Mouse (Mus musculus) thymus, adult 2 months (tissue): ENCODE measurements around the gene Pcsk5.

ENCODE experiments used
- CTCF ChIP-seq: fragments of 200-500 bp; IDR thresholded peaks from 2 replicates; pipeline ENCODE4 v1.5.1; 2012; ENCODE audit warnings: mild to moderate bottlenecking, control low read depth, low read length, moderate library complexity, borderline replicate concordance; ENCODE audit not compliant: control insufficient read depth, poor library complexity, insufficient read depth; ENCODE audit errors: extremely low read depth
- POLR2A ChIP-seq: fragments of 200-500 bp; IDR thresholded peaks from 2 replicates; pipeline ENCODE4 v1.6.1; 2012; ENCODE audit warnings: mild to moderate bottlenecking, low read length, control low read depth, moderate library complexity; ENCODE audit not compliant: control insufficient read depth, poor library complexity, insufficient read depth; ENCODE audit errors: extremely low read depth

- TF ChIP-seq POLR2A = no peak
- TF ChIP-seq CTCF = no peak
Observed at GRCm38 (mm10) chr19:17791485-17792052, 45.9 kb downstream of the Pcsk5 start.
